Comparison of ENCODE assay signal across 16 mouse cellular contexts in genomic region chr16:79186471-79186870, GRCm38 (mm10).
DNase-seq lines count a peak whose midpoint lies in the region; ATAC-seq and TF ChIP-seq lines count a peak whose summit lies in the region.
"Had no signal": no experiment of that assay in that cellular context is flagged by ENCODE, and none has a peak within 500 bp of the region (broad histone marks: within the 10 kb centered on the region; RNA-seq: fewer than 3 reads in every experiment).

No protein-coding gene starts in this region.

- no peak for TF ChIP-seq CTCF in lung, adult 2 months (IDR thresholded peaks at IDR 0.05; ENCODE audit: insufficient read depth, low read length)

- WGBS in heart, embryonic 16.5 days = 7% methylated on average over 1 of the region's 1 CpGs
- 53% methylated on average over 1 of the region's 1 CpGs for WGBS in heart, embryonic 10.5 days
- WGBS in lung, adult 2 months = 29% methylated on average over 1 of the region's 1 CpGs

- peaks cover 3% of the 10 kb centered on the region; the same call in 1 of the 2 replicates for H3K4me1 ChIP-seq in heart, embryonic 16.5 days (ENCODE audit: control insufficient read depth, insufficient read depth, low read length)
- H3K4me1 ChIP-seq in heart, embryonic 10.5 days = no peaks in the 10 kb centered on the region
- H3K4me1 ChIP-seq in lung, adult 2 months (ENCODE audit: control insufficient read depth, insufficient read depth, low read length) = no peaks in the 10 kb centered on the region
- H3K4me1 ChIP-seq: midbrain, embryonic 10.5 days had no signal

- no peaks in the 10 kb centered on the region for H3K9me3 ChIP-seq in heart, embryonic 16.5 days (replicated peaks; ENCODE audit: control insufficient read depth, low read length)
- no peaks in the 10 kb centered on the region for H3K9me3 ChIP-seq in heart, embryonic 10.5 days
- H3K9me3 ChIP-seq: midbrain, embryonic 10.5 days had no signal

- no peak overlapping the region for H3K4me3 ChIP-seq in heart, embryonic 16.5 days (ENCODE audit: low read length)
- H3K4me3 ChIP-seq in heart, embryonic 10.5 days = no peak overlapping the region
- H3K4me3 ChIP-seq in lung, adult 2 months (replicated peaks; ENCODE audit: extremely low read depth, low read depth, low read length) = no peak overlapping the region
- H3K4me3 ChIP-seq: midbrain, embryonic 10.5 days had no signal

- H3K9ac ChIP-seq in heart, embryonic 16.5 days (ENCODE audit: low read length) = no peak overlapping the region
- H3K9ac ChIP-seq: hindbrain, embryonic 14.5 days; lung, embryonic 14.5 days had no signal

- no peaks in the 10 kb centered on the region for H3K36me3 ChIP-seq in heart, embryonic 16.5 days (ENCODE audit: control insufficient read depth, insufficient read depth)
- H3K36me3 ChIP-seq in heart, embryonic 10.5 days = no peaks in the 10 kb centered on the region
- H3K36me3 ChIP-seq: midbrain, embryonic 10.5 days had no signal

- no peak for TF ChIP-seq POLR2A in lung, adult 2 months (IDR thresholded peaks at IDR 0.05; ENCODE audit: borderline replicate concordance, extremely low read depth, low read depth, low read length)

- no peak for DNase-seq in cerebellum, adult 11-12 months
- DNase-seq in heart, embryonic 10.5 days (ENCODE audit: low spot score) = no peak
- DNase-seq in 3T3-L1 (ENCODE audit: low read depth, low spot score) = peak; percentile 92
- DNase-seq in NIH3T3 (ENCODE audit: low read depth) = peak; percentile 78
- DNase-seq in yolk sac, embryonic 10.5 days (ENCODE audit: low spot score) = no peak
- DNase-seq in lung, adult 2 months = no peak
- DNase-seq: liver; lung, embryonic 14.5 days; lung, postnatal 4 days; spleen, adult 18-20 months had no signal

- H3K4me2 ChIP-seq in heart, embryonic 16.5 days (ENCODE audit: low read depth, low read length) = no peak overlapping the region
- H3K4me2 ChIP-seq: hindbrain, embryonic 14.5 days; lung, embryonic 14.5 days had no signal

- H3K27me3 ChIP-seq in heart, embryonic 16.5 days (ENCODE audit: control insufficient read depth, insufficient read depth, low read length) = no peaks in the 10 kb centered on the region
- no peaks in the 10 kb centered on the region for H3K27me3 ChIP-seq in heart, embryonic 10.5 days (ENCODE audit: insufficient read depth, poor library complexity, severe bottlenecking)

- ATAC-seq in cerebellum, adult (ENCODE audit: insufficient number of reproducible peaks, low FRiP score, low TSS enrichment) = 0 out of 2 replicates have a peak, but pooled peaks have one; percentile 52
- peak; percentile 90; the same call in 1 of the 2 replicates for ATAC-seq in heart, embryonic 16.5 days (replicated peaks; ENCODE audit: extremely low read depth, insufficient read depth, low FRiP score)
- ATAC-seq: forebrain, embryonic 16.5 days; intestine, postnatal 0 days had no signal

- no peak overlapping the region for H3K27ac ChIP-seq in heart, embryonic 16.5 days (ENCODE audit: low read length)
- H3K27ac ChIP-seq in heart, embryonic 10.5 days = no peak overlapping the region
- H3K27ac ChIP-seq: hindbrain, embryonic 14.5 days; midbrain, embryonic 10.5 days had no signal

Comparison
In these comparisons a context has a peak if more than half of its experiments do, and no peak if none do; other contexts are left out.
1. DNase-seq: peak in 3T3-L1 (single experiment) and NIH3T3 (single experiment); none in cerebellum, adult 11-12 months (single experiment), heart, embryonic 10.5 days (single experiment), yolk sac, embryonic 10.5 days (single experiment) and lung, adult 2 months (single experiment).